Mouse (Mus musculus) adrenal gland, adult (tissue): ENCODE data around the gene Prkg2.

Experiments
- DNase-seq, 2 experiments: peaks; one replicate each; pipeline ENCODE4 v3.0.0; 2022 to 2023; ENCODE audit warnings: low spot score in 1 of 2; ENCODE audit not compliant: inconsistent age in 2 of 2

Gene Prkg2

DNA sequence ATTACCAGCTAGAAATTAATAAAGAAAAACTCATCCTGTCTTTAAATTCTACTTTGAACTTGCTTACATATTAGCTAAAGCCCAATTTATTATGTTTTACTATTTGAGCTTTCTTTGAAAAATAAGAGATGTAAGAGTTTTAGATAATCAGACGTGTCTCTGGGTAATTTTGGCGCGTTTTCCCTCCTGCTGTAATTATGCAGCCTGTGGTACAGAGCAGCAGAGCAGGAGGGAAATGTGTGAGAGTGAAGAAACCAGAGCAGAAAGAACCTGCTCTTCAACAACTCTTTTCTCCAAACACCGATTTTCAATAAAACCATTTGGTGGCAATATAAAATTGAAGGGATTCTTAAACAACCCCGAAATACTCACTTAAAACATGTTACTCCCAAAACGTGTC lies 58.8 kb downstream of the Prkg2 start:
- DNase-seq = no peak

DNA sequence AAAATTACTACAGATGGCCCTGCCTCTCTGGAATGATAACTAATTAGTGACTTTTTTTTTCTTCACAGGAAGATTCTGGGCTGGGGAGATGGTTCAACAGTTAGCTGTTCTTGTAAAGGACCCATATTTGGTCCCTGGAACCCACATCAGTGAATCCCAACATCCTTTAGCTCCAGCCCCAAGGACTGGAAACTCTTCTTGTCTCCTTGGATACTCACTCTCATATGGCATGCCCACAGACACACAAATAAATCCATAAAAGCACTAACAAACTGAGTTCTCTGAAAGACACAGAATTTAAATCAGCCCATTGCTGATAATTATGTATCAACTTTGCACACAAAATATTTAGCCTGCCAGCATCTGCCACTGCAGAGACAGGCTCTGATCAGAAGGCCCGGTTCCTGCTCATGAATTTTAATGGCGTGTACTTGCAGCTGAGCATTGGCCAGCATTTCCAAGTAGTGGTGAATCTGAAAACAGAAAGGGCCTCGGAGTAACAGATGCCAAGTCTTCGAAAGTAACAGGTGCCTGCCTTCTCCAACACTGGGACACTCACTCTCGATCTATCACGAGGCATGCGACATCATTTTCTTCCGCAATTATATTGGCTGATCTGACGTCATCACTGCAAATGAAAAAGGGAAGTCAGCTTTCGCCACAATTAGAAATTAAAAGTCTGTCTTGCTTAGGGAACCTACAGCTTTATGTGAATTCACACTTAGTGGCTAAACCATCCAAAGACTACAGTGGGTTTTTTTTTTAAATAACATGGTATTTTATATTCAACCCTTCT lies 61.1 kb downstream of the Prkg2 start:
- no peak for DNase-seq

DNA sequence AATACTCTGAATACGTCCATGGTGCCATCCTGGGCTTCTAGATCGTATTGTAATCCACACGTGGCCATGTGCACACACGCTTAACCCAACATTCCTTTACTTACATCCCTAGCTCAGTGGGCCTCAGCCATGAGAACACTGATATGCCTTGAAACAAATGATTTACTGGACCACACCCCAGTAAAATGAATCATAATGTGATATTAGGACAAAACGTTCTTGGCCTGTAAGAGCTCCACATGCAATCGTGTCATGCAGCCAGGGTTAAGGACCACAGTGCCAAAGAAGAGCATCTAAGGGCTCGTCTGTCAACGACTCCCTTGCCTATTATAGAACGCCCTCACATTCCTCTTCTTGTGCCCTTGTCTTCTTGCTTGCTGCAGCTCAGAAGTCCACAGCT lies 70.5 kb downstream of the Prkg2 start:
- DNase-seq = no peak

DNA sequence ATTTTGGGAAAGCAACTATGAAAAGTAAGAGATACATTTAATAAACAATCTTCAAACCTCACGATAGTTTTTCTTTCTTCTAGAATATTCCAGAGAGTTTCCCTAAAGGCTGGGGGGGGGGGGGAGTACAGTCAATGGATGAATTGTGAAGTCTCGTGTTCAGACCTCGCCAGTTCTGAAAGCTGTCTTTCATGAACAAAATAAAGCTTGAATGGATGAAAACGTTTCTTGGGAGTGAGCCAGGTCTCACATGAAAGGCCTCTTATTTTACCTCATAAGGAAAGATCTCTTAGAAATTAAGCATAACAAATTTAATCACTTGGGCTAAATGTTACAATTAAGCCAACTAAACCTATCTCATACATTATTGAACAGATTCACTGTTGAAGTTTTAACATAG lies 72.0 kb downstream of the Prkg2 start:
- no peak for DNase-seq

DNA sequence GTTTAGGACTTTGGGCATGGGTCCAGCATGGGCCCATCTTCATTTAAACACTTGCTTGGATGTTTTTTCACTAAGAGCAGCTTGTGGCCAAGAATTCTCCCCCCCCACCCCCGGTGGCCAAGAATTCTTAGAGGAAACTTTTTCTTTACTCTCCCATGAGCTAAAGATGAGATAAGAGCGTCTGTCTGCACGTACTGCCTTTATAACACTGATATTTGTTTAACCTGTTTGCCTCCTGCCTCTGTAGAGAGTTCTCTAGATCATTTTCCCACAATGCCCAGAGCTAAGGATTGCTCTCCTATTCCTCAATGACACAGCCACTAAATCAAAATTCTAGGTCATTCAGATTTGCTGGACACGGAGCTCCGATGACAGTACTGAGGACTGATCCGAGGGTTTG lies 72.8 kb downstream of the Prkg2 start:
- no peak for DNase-seq

DNA sequence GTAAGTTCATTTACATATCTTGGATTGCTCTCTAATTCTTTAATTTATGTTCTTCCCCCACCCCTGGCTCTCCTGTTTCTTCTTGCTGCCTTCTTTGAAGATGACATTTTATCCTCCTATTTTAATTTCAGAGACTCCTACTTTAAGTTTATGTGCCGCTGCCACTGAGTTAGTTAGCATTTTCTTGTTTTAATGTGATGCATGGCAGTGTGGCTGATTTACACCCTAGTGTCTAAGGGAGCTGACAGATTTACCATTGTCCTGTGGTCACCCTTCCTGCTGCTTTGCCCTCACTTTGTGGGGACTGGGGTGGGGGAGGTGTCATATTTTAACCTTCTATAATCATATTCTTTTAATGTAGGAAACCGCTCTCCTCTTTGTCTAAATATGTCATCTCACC lies 74.7 kb downstream of the Prkg2 start:
- DNase-seq = no peak

DNA sequence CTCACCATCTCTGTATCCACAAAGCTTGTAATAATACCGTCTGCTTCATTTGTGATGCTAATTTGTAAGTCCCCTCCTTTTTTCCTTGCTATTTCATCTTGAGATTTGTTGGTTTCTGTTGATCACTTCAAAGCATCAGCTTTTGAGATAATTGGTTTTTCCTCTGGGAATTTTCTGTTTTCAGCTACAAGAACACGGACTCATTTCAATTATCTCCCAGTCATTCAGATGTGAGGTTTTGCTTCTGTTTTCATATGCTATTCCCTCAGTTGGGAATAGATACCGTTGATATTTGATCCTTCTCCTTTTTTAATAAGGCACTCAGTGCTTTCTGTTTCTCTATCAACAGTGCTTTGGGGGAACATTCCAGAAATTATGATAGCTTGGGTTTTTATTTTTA lies 81.6 kb downstream of the Prkg2 start:
- no peak for DNase-seq

DNA sequence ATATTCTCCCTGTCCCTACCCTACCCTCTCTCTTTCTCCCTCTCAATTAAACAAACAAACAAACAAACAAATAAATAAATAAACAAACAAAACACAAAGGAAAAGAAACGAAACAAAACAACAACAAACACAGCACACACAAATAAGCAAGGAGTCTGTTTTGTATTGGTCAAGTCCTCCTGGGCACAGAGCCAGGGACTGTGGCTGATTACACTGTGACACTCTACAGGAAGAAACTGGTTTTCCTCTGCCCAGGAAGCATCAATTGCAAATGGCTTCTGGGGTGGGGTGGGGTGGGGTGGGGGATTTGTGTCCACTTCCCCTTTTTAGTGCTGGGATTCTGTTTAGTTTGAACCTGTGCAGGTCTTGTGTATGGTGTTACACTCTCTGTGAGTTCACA lies 83.8 kb downstream of the Prkg2 start:
- DNase-seq = peak in 1 of 2 experiments; percentile 26

DNA sequence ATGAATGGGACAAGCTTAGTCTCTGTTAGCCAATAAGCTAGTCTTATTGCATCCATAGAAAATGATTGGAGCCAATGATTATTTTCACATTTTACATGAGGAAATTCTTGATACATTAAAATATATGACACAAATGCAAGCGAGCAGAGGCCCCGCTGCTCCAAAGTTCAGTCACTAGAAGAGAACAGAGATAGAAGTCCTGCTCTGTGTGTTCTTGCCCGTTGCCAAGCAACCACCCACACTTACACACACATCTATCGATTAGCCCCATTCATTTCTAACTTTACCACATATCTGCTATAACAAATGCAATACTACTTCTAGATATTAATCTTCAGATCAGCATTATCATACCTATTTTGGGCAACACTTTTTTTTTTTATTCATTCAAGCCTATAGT lies 85.6 kb downstream of the Prkg2 start:
- no peak for DNase-seq

DNA sequence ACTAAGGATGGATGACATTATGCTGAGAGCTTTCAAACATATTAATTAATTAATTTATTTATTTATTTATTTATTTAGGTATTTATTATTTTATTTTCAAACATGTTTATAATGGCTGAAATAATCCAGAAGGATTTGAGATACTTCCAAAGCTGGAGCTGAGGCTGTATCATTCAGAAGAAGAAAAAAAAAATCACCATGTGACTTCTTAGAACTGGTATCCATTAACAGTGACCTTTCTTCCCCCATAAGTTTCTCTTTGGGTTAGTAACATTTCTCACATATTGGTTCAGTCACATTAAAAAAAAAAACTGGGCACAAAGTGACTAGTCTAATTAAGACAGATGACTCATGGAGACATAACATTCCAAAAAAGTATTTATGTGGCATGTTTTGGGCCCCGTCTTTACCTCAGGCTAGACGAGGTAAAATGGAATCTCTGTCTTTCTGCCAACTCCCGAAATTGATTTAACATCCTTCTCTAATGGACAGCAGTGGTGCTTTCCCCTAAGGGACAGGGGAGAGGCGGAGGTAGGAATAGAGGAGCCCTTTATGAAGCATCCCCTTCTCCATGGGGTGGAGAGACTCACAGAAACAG lies 86.6 kb downstream of the Prkg2 start:
- DNase-seq = no peak

DNA sequence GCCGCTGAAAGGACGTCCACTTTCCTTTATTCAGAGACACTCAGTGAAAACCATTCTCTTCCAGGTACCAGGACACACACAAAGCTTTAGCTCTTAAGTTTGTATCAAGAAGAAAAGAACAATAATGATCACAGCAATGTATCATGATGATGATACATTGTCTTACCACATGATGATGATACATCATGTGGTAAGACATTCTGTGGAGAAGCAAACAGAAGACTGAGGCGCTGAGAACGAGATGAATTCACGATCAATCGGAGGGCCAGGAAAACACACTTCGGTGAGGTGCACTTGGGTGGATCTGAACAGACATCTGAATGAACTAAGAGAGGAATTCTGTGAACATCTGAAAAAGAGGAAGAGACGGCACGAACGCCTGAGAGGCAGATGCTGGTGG lies 87.4 kb downstream of the Prkg2 start:
- no peak for DNase-seq

DNA sequence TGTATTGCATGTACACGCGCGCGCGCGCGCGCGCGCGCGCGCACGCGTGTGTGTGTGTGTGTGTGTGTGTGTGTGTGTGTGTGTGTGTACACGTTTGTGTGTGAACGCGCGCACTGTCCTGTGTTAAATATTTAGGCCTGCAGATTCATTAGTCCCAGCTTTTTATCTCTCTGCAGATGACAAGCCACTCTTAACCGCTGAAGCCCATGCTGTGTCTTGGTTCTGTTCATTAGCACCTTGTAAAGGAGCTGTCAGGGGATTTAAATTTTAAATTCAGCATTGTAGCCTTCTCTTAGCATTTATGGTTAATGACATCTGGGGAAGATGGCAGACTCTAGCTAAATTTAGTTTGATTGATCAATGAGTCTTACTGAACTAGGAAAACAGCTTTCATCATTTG lies 90.5 kb downstream of the Prkg2 start:
- no peak for DNase-seq

DNA sequence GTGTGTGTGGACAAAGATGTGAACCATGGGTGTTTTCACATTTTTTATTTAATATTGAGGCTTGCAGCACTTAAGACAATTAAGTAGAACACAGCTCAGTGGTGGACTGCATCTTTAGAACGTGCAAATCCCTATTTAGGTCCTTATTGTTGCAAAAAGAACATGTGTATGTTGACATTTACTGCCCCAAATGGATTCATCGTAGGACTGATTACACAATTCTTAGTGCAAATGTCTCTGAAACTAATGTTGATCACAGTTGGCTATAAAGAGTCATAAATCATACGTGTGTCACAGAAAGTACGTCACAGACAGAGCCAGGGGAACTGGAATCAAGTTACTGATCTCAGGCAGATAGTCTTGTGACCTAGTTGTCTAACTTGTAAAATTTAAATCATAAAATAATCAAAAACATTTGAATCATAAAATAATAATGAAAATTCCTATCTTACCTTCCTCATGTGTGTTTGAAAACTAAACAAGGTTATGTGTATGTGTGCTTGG lies 91.0 kb downstream of the Prkg2 start:
- DNase-seq = no peak

DNA sequence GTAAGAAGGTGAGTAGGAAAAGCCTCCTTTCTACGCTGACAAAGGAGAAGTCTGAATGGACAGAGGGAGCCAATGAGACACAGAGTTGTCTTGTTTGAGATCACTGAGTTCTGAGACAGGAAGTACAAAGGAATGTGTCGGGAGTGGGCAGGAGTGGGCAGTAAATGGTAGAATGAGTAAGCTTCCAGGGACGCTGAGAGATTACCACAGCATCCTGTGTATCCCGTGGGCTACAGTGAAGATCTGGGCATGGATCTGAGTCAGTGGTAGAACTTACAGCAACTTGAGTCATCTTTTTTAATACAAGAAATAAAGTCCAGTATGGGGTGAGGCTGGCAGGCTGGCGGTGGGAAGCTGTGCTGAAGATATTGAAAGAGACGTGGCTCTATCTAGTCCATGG lies 93.4 kb downstream of the Prkg2 start:
- DNase-seq = no peak

DNA sequence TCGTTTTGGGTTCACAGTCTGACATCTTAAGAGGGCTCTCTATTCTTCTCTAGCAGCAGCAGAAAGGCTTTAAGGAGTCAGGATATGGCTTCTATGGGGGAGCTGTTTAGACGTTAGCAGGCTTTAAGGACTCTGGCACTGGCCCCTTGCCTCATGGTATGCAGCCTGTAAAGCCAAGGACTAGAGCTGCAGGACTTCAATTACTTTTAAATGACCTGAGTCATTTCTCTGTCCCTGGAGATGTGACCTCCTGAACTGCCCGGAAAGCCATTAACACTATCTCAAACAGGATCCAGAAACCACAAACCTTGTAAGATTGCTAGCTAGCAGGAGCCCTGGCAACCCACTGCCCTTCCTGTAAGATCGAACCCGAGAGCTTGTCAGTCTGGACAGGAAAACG lies 96.4 kb downstream of the Prkg2 start:
- no peak for DNase-seq

DNA sequence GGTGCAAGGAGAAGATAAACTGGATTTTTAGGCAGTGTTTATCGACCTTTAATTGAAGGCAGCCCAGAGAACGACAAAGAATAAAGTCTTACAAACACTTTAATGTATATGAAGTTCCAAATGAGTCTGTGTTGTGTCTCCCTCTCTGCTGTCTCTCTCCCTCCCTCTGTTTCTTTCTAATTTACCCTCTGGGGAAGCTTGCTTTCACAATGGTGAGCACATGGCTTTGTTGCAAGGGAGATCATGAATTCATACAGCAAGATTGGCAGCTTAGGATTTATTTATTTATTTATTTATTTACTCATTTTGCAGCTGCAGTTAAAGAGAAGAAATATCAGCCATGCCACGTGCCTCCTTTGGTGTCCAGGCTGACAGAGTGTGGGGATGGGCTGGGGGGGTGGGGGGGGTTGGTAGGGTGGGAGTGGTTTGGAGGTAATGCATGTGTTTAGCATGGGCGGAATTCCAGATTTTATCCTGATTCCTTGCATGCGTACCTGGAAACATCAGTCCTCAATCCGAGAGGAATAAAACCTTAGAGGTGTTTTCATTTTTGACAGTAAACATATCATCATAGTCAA lies 97.4 kb downstream of the Prkg2 start:
- no peak for DNase-seq

DNA sequence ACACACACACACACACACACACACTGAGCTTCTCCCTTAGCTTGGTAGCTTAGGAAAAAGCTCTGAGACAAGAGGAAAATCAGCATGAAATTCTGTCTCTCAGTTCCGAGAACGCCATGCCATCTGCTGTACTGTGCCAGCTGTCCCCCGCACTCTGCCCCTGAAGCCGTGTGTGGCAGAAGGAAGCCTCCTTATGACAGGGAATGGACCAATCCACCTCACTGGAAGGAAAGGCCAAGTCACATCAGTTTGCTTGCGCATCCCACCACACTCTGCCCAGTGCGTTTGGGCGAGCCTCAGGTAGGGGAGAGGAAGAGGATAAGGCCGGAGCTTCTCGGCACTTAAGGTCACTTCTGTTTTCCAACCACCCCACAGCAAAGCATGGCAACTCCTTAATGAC lies 98.0 kb downstream of the Prkg2 start:
- DNase-seq = no peak

DNA sequence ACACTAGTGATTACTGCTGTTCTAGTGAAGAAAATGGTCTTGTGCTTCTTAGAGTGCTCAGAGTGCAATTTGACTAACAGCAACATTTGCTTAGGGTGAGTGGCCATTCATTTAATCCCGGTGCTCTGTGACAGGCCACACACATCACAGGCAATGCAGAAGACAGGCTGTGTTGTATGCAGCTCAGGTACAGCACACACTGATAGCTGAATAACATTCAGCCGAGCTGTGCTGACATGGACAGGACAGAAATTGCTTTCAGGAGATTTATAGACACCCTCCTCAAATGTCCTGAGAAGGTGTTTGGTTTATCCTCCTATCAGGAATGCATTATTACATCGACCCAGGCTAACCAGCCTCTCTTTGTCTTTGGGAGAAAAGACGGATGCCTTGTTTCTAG lies 99.3 kb downstream of the Prkg2 start:
- no peak for DNase-seq

DNA sequence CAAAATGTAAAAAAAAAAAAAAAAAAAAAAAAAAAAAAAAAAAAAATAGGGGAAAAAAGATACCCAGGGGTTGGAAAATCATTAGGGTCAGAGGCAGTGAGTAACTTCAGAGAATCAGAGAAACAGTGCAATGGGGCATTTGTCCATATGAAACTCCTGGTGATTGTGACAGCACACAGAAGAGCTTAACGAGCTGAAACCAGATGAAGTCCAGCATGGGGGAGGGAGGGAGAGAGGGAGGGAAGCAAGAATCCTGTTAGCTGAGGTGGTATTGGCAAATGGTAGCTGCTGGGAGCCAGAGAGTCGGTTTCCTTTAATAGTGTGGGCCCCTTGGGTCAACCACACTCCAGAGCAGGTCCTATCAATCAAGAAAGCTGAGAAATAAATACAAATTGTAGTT lies 100.5 kb downstream of the Prkg2 start:
- no peak for DNase-seq

DNA sequence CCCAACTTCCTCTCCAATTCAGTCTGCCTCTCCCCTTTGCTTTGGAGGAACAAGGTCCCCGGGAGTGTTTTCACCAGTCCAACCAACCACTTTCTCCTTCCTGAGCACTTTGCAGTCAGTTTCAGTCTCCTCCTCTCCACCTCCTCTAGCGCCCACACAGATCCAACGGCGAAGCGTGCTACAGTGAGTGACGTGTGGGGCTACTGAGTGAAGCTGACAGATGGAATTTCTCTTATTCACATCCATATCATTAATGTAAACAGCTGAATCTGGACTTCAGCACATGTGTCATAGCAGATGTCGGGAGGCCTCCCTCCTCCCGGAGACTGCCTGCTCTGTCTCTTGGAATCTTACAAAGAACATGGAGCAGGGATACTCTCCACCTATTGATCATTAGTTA lies 101.2 kb downstream of the Prkg2 start:
- DNase-seq = no peak

DNA sequence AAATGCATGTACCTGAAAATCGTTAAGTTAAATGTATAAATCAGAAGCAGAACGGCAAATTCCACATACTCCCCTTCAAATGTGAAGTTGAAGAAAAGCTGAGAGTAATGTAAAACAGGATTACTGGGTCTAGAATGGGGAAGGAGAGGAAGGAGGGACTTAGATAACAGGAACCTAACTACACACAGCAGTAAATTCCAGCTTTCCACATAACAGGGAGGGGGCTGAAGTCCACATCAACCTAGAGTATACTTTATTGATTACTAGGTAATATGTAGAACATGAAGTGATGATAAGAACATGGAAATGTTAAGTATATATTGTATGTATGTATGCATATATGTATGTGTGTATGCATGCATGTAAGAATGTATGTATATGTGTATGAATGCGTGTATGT lies 114.2 kb downstream of the Prkg2 start:
- no peak for DNase-seq

DNA sequence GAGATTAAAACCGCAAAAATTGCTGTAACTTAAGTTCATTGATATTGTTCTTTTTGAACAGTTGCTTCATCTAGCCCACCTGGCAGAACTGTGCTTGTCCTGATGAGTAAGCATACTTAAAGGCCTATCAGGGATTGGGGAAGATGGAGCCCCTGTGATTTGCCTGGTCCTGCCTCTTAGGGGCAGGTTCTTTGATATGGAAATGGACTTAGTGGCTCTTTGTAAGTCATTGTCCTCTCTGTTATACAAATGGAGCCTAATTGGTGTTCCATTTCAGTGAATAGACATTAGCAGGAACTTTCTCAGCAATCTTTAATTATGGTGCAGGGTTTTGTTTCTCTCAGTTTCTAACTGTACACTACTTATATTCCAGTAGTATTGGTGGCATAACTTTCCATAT lies 115.5 kb downstream of the Prkg2 start:
- no peak for DNase-seq

DNA sequence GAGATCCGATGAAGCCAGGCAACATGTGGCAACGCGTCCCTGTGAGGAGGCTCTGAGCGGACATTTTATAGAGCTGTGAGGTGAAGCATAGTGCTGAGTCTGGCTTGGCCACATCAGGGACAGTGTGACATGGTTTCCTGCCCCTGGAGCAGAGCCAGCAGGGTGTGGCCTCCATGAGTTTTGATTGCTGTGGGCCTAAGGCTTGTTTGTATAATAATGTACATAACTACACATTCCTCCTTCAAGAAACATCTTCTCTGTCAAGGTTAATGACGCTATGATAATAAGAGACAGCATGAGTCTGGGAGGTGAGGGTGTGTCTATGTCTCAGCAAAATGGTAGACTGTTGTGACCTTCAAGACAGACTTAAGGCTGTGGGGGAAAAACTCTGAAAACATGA lies 118.4 kb downstream of the Prkg2 start:
- no peak for DNase-seq
